Mouse (Mus musculus) hematopoietic multipotent progenitor cell, adult 10-12 weeks (in vitro differentiated cells): ENCODE data around the gene Gm13290. TPM values are rescaled to one million over a fixed set of nuclear protein-coding genes. Genes with fewer than 3 reads are reported as not detected.

Source experiments
- polyA plus RNA-seq: library from polyadenylated mRNA; stranded (reverse); fragments of >175 nt; gene quantifications from 2 replicates; pipeline ENCODE4 v1.2.3, GENCODE M21; 2012; ENCODE audit warnings: low replicate concordance

The Gm13290 gene
- not detected in 2 replicates for polyA plus RNA-seq

DNA sequence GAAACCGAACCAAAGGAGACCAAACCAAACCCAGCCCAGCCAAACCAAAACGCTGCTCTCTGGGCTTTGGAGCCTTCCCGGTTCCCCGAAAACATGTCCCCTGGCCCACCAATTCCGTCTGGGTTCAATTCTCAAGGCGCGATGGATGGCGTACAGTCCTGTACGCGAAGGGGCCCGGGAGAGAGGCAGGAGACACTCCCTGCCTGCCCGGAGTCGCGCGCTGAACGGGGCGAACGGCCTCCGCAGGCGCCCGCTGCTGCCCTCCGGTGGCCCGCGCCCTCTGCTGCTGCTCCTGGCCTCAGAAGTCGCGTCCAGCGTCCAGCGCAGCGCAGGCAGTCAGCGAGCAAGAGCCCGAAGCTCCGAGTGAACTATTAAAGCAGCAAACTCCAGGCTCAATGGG, at the start of gene Gm13290:
Gm13290 (plus strand) TSS at position 301 of the 400 bp plus-strand sequence.

DNA sequence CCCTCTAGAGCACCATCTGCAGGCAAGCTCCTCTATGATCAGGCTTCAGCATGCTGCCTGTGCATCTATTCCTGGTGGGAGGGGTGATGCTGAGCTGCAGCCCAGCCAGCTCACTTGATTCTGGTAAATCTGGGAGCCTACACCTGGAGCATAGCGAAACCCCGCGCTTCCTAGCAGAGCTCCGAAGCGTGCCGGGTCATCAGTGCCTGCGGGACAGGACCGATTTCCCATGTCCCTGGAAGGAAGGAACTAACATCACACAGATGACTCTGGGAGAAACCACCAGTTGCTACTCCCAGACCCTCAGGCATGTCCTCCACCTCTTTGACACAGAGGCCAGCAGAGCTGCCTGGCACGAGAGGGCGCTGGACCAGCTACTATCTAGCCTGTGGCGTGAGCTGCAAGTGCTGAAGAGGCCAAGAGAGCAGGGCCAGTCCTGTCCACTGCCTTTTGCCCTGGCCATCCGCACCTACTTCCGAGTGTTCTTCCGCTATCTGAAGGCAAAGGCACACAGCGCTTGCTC, 18.8 kb upstream of the Gm13290 start, which contains the start of gene Gm13271:
Gm13271 (plus strand) TSS at position 51 of the 523 bp plus-strand sequence.

DNA sequence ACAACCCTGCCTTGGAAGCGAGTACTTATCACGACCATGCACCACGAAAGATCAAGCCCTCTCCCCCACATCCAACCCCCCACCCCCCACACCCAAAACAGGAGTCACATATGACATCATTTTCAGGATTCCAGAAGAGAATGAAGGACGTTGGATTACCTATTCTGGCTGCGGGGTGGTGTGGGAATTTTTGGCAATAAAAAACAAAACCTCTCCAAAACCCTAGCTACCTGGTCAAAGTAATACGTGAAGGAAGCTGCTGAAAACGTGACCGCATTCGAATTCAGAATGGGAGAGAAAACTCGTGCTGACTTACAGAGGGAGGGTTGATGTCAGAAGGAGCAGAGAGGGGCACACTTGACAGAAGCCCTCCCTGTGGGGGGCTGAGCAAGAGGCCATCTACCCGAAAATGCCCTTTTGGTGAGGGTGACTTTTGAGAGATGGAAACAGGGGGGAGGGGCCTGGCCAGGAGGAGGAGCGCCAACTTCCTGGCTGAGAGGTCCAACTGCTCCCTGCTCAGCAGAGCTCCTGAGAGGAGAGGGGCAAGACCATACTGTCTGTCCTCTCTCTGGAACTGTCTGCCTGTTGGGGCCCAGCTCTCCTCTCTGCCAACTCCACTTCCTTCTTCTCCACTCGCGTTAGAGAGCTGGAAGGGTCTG, 13.9 kb upstream of the Gm13290 start, which contains the start of gene Gm13283:
Gm13283 (plus strand) TSS at position 510 of the 659 bp plus-strand sequence.

DNA sequence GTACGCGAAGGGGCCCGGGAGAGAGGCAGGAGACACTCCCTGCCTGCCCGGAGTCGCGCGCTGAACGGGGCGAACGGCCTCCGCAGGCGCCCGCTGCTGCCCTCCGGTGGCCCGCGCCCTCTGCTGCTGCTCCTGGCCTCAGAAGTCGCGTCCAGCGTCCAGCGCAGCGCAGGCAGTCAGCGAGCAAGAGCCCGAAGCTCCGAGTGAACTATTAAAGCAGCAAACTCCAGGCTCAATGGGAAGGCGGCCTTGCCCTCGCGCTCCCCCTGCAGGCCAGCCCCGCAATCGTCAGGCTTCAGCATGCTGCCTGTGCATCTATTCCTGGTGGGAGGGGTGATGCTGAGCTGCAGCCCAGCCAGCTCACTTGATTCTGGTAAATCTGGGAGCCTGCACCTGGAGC, 3.0 kb downstream of the Gm13290 start, which contains the start of gene Gm13289:
Gm13289 (plus strand) TSS at position 301 of the 400 bp plus-strand sequence.

DNA sequence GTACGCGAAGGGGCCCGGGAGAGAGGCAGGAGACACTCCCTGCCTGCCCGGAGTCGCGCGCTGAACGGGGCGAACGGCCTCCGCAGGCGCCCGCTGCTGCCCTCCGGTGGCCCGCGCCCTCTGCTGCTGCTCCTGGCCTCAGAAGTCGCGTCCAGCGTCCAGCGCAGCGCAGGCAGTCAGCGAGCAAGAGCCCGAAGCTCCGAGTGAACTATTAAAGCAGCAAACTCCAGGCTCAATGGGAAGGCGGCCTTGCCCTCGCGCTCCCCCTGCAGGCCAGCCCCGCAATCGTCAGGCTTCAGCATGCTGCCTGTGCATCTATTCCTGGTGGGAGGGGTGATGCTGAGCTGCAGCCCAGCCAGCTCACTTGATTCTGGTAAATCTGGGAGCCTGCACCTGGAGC, 5.9 kb downstream of the Gm13290 start, which contains the start of gene Gm13272:
Gm13272 (plus strand) TSS at position 301 of the 400 bp plus-strand sequence.

DNA sequence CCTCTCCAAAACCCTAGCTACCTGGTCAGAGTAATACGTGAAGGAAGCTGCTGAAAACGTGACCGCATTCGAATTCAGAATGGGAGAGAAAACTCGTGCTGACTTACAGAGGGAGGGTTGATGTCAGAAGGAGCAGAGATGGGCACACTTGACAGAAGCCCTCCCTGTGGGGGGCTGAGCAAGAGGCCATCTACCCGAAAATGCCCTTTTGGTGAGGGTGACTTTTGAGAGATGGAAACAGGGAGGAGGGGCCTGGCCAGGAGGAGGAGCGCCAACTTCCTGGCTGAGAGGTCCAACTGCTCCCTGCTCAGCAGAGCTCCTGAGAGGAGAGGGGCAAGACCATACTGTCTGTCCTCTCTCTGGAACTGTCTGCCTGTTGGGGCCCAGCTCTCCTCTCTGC, 8.2 kb downstream of the Gm13290 start, which contains the start of gene Ifnz:
Ifnz (plus strand) TSS at position 301 of the 400 bp plus-strand sequence.

DNA sequence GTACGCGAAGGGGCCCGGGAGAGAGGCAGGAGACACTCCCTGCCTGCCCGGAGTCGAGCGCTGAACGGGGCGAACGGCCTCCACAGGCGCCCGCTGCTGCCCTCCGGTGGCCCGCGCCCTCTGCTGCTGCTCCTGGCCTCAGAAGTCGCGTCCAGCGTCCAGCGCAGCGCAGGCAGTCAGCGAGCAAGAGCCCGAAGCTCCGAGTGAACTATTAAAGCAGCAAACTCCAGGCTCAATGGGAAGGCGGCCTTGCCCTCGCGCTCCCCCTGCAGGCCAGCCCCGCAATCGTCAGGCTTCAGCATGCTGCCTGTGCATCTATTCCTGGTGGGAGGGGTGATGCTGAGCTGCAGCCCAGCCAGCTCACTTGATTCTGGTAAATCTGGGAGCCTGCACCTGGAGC, 11.8 kb downstream of the Gm13290 start, which contains the start of gene Gm13276:
Gm13276 (plus strand) TSS at position 301 of the 400 bp plus-strand sequence.

DNA sequence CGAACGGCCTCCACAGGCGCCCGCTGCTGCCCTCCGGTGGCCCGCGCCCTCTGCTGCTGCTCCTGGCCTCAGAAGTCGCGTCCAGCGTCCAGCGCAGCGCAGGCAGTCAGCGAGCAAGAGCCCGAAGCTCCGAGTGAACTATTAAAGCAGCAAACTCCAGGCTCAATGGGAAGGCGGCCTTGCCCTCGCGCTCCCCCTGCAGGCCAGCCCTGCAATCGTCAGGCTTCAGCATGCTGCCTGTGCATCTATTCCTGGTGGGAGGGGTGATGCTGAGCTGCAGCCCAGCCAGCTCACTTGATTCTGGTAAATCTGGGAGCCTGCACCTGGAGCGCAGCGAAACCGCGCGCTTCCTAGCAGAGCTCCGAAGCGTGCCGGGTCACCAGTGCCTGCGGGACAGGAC, 14.8 kb downstream of the Gm13290 start, which contains the start of gene Gm13277:
Gm13277 (plus strand) TSS at position 231 of the 400 bp plus-strand sequence.

DNA sequence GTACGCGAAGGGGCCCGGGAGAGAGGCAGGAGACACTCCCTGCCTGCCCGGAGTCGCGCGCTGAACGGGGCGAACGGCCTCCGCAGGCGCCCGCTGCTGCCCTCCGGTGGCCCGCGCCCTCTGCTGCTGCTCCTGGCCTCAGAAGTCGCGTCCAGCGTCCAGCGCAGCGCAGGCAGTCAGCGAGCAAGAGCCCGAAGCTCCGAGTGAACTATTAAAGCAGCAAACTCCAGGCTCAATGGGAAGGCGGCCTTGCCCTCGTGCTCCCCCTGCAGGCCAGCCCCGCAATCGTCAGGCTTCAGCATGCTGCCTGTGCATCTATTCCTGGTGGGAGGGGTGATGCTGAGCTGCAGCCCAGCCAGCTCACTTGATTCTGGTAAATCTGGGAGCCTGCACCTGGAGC, 17.6 kb downstream of the Gm13290 start, which contains the start of gene Gm13278:
Gm13278 (plus strand) TSS at position 301 of the 400 bp plus-strand sequence.

DNA sequence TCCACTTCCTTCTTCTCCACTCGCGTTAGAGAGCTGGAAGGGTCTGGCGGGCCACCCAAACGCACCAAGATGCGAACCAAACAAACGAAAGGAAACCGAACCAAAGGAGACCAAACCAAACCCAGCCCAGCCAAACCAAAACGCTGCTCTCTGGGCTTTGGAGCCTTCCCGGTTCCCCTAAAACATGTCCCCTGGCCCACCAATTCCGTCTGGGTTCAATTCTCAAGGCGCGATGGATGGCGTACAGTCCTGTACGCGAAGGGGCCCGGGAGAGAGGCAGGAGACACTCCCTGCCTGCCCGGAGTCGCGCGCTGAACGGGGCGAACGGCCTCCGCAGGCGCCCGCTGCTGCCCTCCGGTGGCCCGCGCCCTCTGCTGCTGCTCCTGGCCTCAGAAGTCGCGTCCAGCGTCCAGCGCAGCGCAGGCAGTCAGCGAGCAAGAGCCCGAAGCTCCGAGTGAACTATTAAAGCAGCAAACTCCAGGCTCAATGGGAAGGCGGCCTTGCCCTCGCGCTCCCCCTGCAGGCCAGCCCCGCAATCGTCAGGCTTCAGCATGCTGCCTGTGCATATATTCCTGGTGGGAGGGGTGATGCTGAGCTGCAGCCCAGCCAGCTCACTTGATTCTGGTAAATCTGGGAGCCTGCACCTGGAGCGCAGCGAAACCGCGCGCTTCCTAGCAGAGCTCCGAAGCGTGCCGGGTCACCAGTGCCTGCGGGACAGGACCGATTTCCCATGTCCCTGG, 20.5 kb downstream of the Gm13290 start, which contains the start of gene Gm13275:
Gm13275 (plus strand) TSS at position 552 of the 740 bp plus-strand sequence.

DNA sequence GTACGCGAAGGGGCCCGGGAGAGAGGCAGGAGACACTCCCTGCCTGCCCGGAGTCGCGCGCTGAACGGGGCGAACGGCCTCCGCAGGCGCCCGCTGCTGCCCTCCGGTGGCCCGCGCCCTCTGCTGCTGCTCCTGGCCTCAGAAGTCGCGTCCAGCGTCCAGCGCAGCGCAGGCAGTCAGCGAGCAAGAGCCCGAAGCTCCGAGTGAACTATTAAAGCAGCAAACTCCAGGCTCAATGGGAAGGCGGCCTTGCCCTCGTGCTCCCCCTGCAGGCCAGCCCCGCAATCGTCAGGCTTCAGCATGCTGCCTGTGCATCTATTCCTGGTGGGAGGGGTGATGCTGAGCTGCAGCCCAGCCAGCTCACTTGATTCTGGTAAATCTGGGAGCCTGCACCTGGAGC, 23.5 kb downstream of the Gm13290 start, which contains the start of gene Gm13279:
Gm13279 (plus strand) TSS at position 301 of the 400 bp plus-strand sequence.

DNA sequence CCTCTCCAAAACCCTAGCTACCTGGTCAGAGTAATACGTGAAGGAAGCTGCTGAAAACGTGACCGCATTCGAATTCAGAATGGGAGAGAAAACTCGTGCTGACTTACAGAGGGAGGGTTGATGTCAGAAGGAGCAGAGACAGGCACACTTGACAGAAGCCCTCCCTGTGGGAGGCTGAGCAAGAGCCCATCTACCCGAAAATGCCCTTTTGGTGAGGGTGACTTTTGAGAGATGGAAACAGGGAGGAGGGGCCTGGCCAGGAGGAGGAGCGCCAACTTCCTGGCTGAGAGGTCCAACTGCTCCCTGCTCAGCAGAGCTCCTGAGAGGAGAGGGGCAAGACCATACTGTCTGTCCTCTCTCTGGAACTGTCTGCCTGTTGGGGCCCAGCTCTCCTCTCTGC, 25.7 kb downstream of the Gm13290 start, which contains the start of gene Gm13285:
Gm13285 (plus strand) TSS at position 301 of the 400 bp plus-strand sequence.

DNA sequence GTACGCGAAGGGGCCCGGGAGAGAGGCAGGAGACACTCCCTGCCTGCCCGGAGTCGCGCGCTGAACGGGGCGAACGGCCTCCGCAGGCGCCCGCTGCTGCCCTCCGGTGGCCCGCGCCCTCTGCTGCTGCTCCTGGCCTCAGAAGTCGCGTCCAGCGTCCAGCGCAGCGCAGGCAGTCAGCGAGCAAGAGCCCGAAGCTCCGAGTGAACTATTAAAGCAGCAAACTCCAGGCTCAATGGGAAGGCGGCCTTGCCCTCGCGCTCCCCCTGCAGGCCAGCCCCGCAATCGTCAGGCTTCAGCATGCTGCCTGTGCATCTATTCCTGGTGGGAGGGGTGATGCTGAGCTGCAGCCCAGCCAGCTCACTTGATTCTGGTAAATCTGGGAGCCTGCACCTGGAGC, 29.3 kb downstream of the Gm13290 start, which contains the start of gene Gm13287:
Gm13287 (plus strand) TSS at position 301 of the 400 bp plus-strand sequence.

DNA sequence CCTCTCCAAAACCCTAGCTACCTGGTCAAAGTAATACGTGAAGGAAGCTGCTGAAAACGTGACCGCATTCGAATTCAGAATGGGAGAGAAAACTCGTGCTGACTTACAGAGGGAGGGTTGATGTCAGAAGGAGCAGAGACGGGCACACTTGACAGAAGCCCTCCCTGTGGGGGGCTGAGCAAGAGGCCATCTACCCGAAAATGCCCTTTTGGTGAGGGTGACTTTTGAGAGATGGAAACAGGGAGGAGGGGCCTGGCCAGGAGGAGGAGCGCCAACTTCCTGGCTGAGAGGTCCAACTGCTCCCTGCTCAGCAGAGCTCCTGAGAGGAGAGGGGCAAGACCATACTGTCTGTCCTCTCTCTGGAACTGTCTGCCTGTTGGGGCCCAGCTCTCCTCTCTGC, 31.6 kb downstream of the Gm13290 start, which contains the start of gene Gm13288:
Gm13288 (plus strand) TSS at position 301 of the 400 bp plus-strand sequence.

DNA sequence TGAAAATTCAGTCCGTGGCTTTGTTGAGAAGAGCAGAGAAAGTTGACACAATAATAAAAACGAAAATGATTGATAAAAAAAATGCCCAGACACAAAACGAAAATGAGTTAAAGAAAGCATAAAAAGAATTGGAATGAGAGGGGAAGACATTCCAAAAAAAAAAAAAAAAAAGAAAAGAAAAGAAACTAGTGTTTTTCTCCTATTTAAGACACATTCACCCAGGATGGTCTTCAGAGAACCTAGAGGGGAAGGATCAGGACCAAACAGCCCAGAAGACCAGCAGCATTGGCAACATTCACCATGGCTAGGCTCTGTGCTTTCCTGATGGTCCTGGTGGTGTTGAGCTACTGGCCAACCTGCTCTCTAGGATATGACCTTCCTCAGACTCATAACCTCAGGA, 42.3 kb downstream of the Gm13290 start, which contains the start of gene Ifna7:
Ifna7 (plus strand) TSS at position 301 of the 400 bp plus-strand sequence.

DNA sequence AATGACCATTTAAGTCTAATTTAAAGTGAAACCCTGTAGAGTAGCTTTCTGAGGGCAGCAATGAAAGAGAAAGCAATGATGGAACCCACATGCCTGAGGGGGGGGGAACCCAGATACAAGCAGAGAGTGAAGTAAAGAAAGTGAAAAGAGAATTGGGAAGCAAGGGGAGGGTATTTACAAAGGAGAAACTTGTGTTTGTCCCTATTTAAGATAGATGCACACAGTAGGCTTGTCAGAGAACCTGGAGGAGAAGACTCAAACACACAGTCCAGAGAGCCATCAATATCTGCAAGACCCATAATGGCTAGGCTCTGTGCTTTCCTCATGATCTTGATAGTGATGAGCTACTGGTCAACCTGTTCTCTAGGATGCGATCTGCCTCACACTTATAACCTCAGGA, 46.0 kb downstream of the Gm13290 start, which contains the start of gene Ifna11:
Ifna11 (plus strand) TSS at position 301 of the 400 bp plus-strand sequence.

Other genes starting within 250 kb of the Gm13290 start
- gene Ifna15, start 215.6 kb upstream of the Gm13290 start, polyA plus RNA-seq = not detected in 2 replicates
- gene Ifna14, start 202.0 kb upstream of the Gm13290 start, polyA plus RNA-seq = not detected in 2 replicates
- gene Ifna9, start 181.4 kb upstream of the Gm13290 start, polyA plus RNA-seq = not detected in 2 replicates
- gene Ifna12, start 170.5 kb upstream of the Gm13290 start, polyA plus RNA-seq = not detected in 2 replicates
- not detected in 2 replicates for gene C87499, start 139.4 kb upstream of the Gm13290 start, polyA plus RNA-seq
- not detected in 2 replicates for gene Ifna13, start 129.4 kb upstream of the Gm13290 start, polyA plus RNA-seq
- not detected in 2 replicates for gene Ifna16, start 96.9 kb upstream of the Gm13290 start, polyA plus RNA-seq
- not detected in 2 replicates for gene Ifna2, start 89.9 kb upstream of the Gm13290 start, polyA plus RNA-seq
- not detected in 2 replicates for gene Ifnab, start 82.5 kb upstream of the Gm13290 start, polyA plus RNA-seq
- gene Gm26566, start 52.0 kb upstream of the Gm13290 start, polyA plus RNA-seq = 0.11 and 0.58 TPM in 2 replicates
- 6.5 and 7.8 TPM in 2 replicates for gene Klhl9, start 51.4 kb upstream of the Gm13290 start, polyA plus RNA-seq
- gene Gm13271, start 19.0 kb upstream of the Gm13290 start, polyA plus RNA-seq = not detected in 2 replicates
- not detected in 2 replicates for gene Gm13283, start 13.7 kb upstream of the Gm13290 start, polyA plus RNA-seq
- gene Gm13289, start 3.1 kb downstream of the Gm13290 start, polyA plus RNA-seq = not detected in 2 replicates
- not detected in 2 replicates for gene Gm13272, start 6.0 kb downstream of the Gm13290 start, polyA plus RNA-seq
- gene Ifnz, start 8.3 kb downstream of the Gm13290 start, polyA plus RNA-seq = not detected in 2 replicates
- gene Gm13276, start 11.9 kb downstream of the Gm13290 start, polyA plus RNA-seq = not detected in 2 replicates
- gene Gm13277, start 14.8 kb downstream of the Gm13290 start, polyA plus RNA-seq = not detected in 2 replicates
- not detected in 2 replicates for gene Gm13278, start 17.7 kb downstream of the Gm13290 start, polyA plus RNA-seq
- not detected in 2 replicates for gene Gm13275, start 20.7 kb downstream of the Gm13290 start, polyA plus RNA-seq
- not detected in 2 replicates for gene Gm13279, start 23.6 kb downstream of the Gm13290 start, polyA plus RNA-seq
- gene Gm13285, start 25.8 kb downstream of the Gm13290 start, polyA plus RNA-seq = not detected in 2 replicates
- not detected in 2 replicates for gene Gm13287, start 29.4 kb downstream of the Gm13290 start, polyA plus RNA-seq
- not detected in 2 replicates for gene Gm13288, start 31.7 kb downstream of the Gm13290 start, polyA plus RNA-seq
- not detected in 2 replicates for gene Ifna7, start 42.4 kb downstream of the Gm13290 start, polyA plus RNA-seq
- not detected in 2 replicates for gene Ifna11, start 46.1 kb downstream of the Gm13290 start, polyA plus RNA-seq
- not detected in 2 replicates for gene Ifna6, start 53.6 kb downstream of the Gm13290 start, polyA plus RNA-seq
- gene Ifna5, start 61.7 kb downstream of the Gm13290 start, polyA plus RNA-seq = not detected in 2 replicates
- not detected in 2 replicates for gene Ifna4, start 68.0 kb downstream of the Gm13290 start, polyA plus RNA-seq
- gene Ifna1, start 76.3 kb downstream of the Gm13290 start, polyA plus RNA-seq = not detected in 2 replicates
- gene Ifne, start 106.4 kb downstream of the Gm13290 start, polyA plus RNA-seq = not detected in 2 replicates